Mouse (Mus musculus) stomach, embryonic 16.5 days (tissue): ENCODE data around the gene Map3k6. TPM values are rescaled to one million over a fixed set of nuclear protein-coding genes. Genes with fewer than 3 reads are reported as not detected.

ENCODE experiments used
- ATAC-seq: fragments of 200-750 bp; cut with Nextera tagmentation; 2 replicates; pipeline ENCODE4 v1.8.0; 2017; ENCODE audit warnings: moderate number of reproducible peaks, moderate TSS enrichment; ENCODE audit not compliant: insufficient read depth, low FRiP score
- H3K27ac ChIP-seq: fragments of 300-500 bp; sonication (generic); 2 replicates; pipeline ENCODE4 v1.5.1; 2014; ENCODE audit warnings: low read length
- H3K27me3 ChIP-seq: fragments of 300-500 bp; sonication (generic); 2 replicates; pipeline ENCODE4 v1.6.1; 2014; ENCODE audit warnings: low read length, control low read depth, mixed read lengths; ENCODE audit not compliant: control insufficient read depth, insufficient read depth
- H3K36me3 ChIP-seq: fragments of 300-500 bp; sonication (generic); 2 replicates; pipeline ENCODE4 v1.6.1; 2014; ENCODE audit warnings: low read length; ENCODE audit not compliant: control insufficient read depth, insufficient read depth
- H3K4me1 ChIP-seq: fragments of 300-500 bp; sonication (generic); 2 replicates; pipeline ENCODE4 v1.6.1; 2014; ENCODE audit warnings: low read length, control low read depth, mixed read lengths; ENCODE audit not compliant: control insufficient read depth, insufficient read depth
- H3K4me2 ChIP-seq: fragments of 300-500 bp; sonication (generic); 2 replicates; pipeline ENCODE4 v1.6.1; 2014; ENCODE audit warnings: low read depth, low read length, mixed read lengths
- H3K4me3 ChIP-seq: fragments of 300-500 bp; sonication (generic); replicated peaks from 2 replicates; pipeline ENCODE4 v1.5.1; 2014; ENCODE audit warnings: mild to moderate bottlenecking, low read length
- H3K9ac ChIP-seq: fragments of 300-500 bp; sonication (generic); 2 replicates; pipeline ENCODE4 v1.6.1; 2014; ENCODE audit warnings: low read length
- H3K9me3 ChIP-seq: fragments of 300-500 bp; sonication (generic); replicated peaks from 2 replicates; pipeline ENCODE4 v1.6.1; 2016; ENCODE audit warnings: low read length, control low read depth; ENCODE audit not compliant: control insufficient read depth
- WGBS: fragments of 180-500 bp; shearing (Covaris S2); extraction: QIAGEN DNeasy Blood & Tissue Kit; methylation state at CpG from one replicate; pipeline ENCODE4 v1.1.7; 2014; 5-methylcytosine and 5-hydroxymethylcytosine counted together
- polyA plus RNA-seq: library from polyadenylated mRNA; unstranded; fragments of >200 nt; fragmentation: Nextera tagmentation; extraction: Ambion mirVana; gene quantifications from 2 replicates; pipeline ENCODE4 v1.2.1, GENCODE M21; 2015

Gene Map3k6
- polyA plus RNA-seq, 1 experiment from 2014 or later: 17.1 TPM

DNA sequence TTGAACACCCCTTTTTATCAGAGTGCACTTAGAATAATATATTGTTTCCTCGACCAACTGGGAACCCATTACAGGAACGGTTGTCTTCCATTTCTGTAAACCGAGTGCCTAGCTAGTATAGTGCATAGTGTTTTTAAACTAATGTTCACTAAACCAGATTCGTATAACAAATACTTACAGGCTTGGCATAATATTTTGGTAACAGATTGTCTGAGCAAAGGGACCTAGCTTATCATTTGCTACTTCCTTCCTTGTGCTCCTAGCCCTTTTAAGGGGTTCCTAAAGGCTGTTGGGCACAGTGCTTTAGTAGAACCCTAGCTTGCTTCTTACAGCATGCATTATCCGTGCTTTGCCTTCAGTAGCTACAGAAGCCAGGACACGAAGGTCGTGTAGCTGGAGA lies 40.9 kb downstream of the Map3k6 start:
- Histone ChIP-seq H3K4me2 (no peak overlapping the region), H3K4me3 (no peak overlapping the region), H3K4me1 (peaks cover 23% of the 10 kb centered on the region), H3K9ac (peak overlapping the region; percentile 52), H3K9me3 (no peaks in the 10 kb centered on the region), H3K36me3 (no peaks in the 10 kb centered on the region), H3K27ac (peak overlapping the region; percentile 35; the same call in 1 of the 2 replicates), H3K27me3 (no peaks in the 10 kb centered on the region)
- WGBS: 31% methylated on average over 7 of the region's 7 CpGs
- ATAC-seq: no peak

GRCm38 (mm10) chr4:133281951-133282481 lies 41.4 kb downstream of the Map3k6 start:
- H3K9ac ChIP-seq: peak overlapping the region; percentile 52
- H3K27me3 ChIP-seq: no peaks in the 10 kb centered on the region
- no peaks in the 10 kb centered on the region for H3K9me3 ChIP-seq
- no peaks in the 10 kb centered on the region for H3K36me3 ChIP-seq
- no peak overlapping the region for H3K4me3 ChIP-seq
- no peak overlapping the region for H3K4me2 ChIP-seq
- 20% methylated on average over 5 of the region's 5 CpGs for WGBS
- H3K4me1 ChIP-seq: peaks cover 20% of the 10 kb centered on the region
- ATAC-seq: peak; percentile 12; the same call in 1 of the 2 replicates
- H3K27ac ChIP-seq: peak overlapping the region; percentile 35

DNA sequence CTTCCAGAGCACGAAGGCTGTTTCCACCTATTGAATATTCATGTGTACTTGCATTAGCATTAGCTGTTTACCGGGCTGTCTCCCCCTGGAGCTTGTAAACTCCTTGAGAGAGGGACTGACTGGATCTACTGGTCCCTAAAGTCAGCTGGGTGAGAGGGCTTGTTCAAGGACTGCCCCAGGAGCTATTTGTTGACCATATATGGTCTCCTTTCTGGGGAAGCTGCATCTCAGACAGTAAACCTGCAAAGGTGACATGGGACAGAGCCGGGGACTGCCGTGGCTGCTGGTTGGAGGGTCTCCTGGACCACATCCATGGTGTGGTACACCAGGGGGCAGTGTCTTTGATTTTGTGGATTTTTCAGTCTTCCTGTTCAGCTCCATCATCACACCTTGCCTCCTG lies 42.0 kb downstream of the Map3k6 start:
- no peak for ATAC-seq
- Histone ChIP-seq H3K27me3 (no peaks in the 10 kb centered on the region), H3K4me2 (no peak overlapping the region), H3K27ac (peak overlapping the region; percentile 35), H3K9ac (no peak overlapping the region), H3K9me3 (no peaks in the 10 kb centered on the region), H3K36me3 (no peaks in the 10 kb centered on the region), H3K4me1 (peaks cover 20% of the 10 kb centered on the region), H3K4me3 (no peak overlapping the region)
- 27% methylated on average over 4 of the region's 4 CpGs for WGBS

GRCm38 (mm10) chr4:133285299-133285698 lies 44.7 kb downstream of the Map3k6 start:
- no peak overlapping the region for H3K4me3 ChIP-seq
- no peak overlapping the region for H3K27ac ChIP-seq
- WGBS: 82% methylated on average over 3 of the region's 3 CpGs
- no peak overlapping the region for H3K9ac ChIP-seq
- H3K4me1 ChIP-seq: peaks cover 14% of the 10 kb centered on the region
- H3K36me3 ChIP-seq: no peaks in the 10 kb centered on the region
- no peaks in the 10 kb centered on the region for H3K27me3 ChIP-seq
- no peak overlapping the region for H3K4me2 ChIP-seq
- H3K9me3 ChIP-seq: no peaks in the 10 kb centered on the region
- ATAC-seq: no peak

DNA sequence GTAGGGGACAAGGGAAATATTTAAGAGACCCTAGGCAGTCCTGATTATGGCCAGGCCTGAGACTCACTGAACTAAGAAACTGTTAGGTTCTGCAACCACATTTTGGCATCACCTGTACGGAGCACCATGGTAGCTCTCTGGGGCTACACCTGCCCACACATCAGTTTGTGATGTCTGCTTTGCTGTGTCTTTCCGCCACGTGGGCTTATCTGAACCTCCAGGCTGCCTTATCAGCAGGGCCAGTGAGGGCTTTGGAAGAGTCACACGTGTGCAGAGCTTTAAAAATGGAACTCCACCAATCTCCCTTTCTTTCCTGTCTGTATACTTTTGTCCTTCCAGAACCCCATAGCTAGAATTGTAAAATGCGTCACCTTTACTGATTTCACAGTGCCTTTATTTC lies 45.3 kb downstream of the Map3k6 start:
- H3K4me1 ChIP-seq: peaks cover 14% of the 10 kb centered on the region
- H3K4me3 ChIP-seq: no peak overlapping the region
- no peak overlapping the region for H3K9ac ChIP-seq
- no peaks in the 10 kb centered on the region for H3K36me3 ChIP-seq
- no peak overlapping the region for H3K27ac ChIP-seq
- H3K27me3 ChIP-seq: no peaks in the 10 kb centered on the region
- no peak overlapping the region for H3K4me2 ChIP-seq
- ATAC-seq: no peak; the same call in 1 of the 2 replicates
- 61% methylated on average over 5 of the region's 5 CpGs for WGBS
- H3K9me3 ChIP-seq: no peaks in the 10 kb centered on the region

DNA sequence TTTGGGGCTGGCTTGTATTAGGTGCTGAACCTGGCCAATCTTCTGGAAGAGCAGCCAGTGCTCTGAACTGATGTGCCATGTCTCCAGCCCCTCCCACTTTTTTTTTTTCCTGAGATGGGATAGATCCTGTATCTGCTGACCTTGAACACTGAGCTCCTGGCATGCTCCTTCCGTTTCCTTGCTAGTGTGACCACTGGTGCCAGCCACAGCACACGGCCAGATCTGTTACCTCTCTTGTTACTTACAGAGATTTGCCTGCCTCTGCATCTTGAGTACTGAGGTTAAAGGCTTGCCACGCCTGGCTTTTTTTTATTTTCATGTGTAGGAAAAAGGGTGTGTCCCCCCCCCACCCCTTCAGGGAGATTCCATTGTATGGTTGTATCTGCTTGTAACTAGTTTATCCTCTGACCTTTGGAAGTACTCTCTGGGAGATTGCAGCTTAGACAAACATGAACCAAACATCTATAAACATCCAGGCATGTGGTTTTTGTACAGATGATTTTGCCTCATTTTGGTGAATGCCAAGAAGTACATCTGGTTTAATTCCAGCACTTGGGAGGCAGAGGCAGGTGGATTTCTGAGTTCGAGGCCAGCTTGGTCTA lies 46.0 kb downstream of the Map3k6 start:
- Histone ChIP-seq H3K36me3 (no peaks in the 10 kb centered on the region), H3K9me3 (no peaks in the 10 kb centered on the region), H3K9ac (no peak overlapping the region), H3K4me3 (no peak overlapping the region), H3K27me3 (no peaks in the 10 kb centered on the region), H3K4me1 (peaks cover 13% of the 10 kb centered on the region), H3K4me2 (no peak overlapping the region), H3K27ac (no peak overlapping the region)
- ATAC-seq: no peak
- 82% methylated on average over 4 of the region's 4 CpGs for WGBS

DNA sequence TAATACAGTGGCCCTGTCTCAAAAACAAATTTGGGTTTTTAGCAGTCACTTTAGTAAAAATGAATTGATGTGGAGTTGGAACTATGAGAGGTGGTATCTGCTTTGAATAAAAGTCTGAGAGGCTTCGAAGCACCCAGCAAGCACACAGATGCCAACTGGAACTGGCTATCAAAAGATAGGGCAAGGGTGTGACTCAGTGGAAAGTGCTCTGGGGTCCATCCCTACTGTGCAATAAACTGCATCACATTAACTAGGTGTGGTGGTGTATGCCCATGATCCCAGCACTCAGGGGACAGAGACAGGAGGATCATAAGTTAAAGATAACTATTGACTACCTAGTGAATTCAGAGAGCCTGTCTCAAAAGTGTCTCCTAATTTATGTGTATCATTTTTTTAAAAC lies 50.6 kb downstream of the Map3k6 start:
- Histone ChIP-seq H3K4me3 (no peak overlapping the region), H3K27me3 (no peaks in the 10 kb centered on the region), H3K9ac (no peak overlapping the region), H3K9me3 (no peaks in the 10 kb centered on the region), H3K36me3 (peaks cover 3% of the 10 kb centered on the region; the same call in 1 of the 2 replicates), H3K4me2 (no peak overlapping the region), H3K4me1 (peaks cover 11% of the 10 kb centered on the region), H3K27ac (no peak overlapping the region)
- WGBS: 90% methylated on average over 1 of the region's 1 CpGs
- no peak for ATAC-seq

DNA sequence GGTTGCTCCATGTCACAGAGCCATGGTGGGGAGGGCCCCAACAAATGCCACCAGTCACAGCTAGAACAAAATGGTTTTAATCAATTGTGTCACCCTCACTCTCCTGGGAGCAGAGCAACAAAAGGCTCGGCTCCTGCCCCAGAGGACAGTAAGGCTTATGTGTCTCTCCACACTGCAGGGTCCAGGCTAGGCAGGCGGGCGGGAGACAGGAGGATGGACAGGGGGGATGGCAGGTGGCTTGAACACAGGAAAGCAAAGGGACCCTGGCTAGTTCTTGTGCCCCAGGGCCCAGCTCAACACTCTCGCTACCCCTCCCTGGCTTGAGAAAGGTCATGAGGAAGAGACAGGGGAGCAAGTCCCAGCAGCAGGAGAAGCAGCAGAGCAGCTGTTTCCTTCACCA lies 51.8 kb downstream of the Map3k6 start:
- WGBS: 83% methylated on average over 4 of the region's 4 CpGs
- ATAC-seq: no peak
- Histone ChIP-seq H3K27ac (no peak overlapping the region), H3K4me1 (peaks cover 11% of the 10 kb centered on the region), H3K4me3 (no peak overlapping the region), H3K9ac (no peak overlapping the region), H3K27me3 (no peaks in the 10 kb centered on the region), H3K4me2 (no peak overlapping the region), H3K36me3 (peaks cover 4% of the 10 kb centered on the region; the same call in 1 of the 2 replicates), H3K9me3 (no peaks in the 10 kb centered on the region)

- Histone ChIP-seq H3K27ac (no peak overlapping the region; the same call in 1 of the 2 replicates), H3K27me3 (no peaks in the 10 kb centered on the region), H3K4me2 (no peak overlapping the region), H3K9ac (peak overlapping the region; percentile 42; the same call in 1 of the 2 replicates), H3K4me3 (no peak overlapping the region), H3K36me3 (peaks cover 4% of the 10 kb centered on the region; the same call in 1 of the 2 replicates), H3K9me3 (no peaks in the 10 kb centered on the region), H3K4me1 (peaks cover 17% of the 10 kb centered on the region)
- WGBS: 38% methylated on average over 24 of the region's 24 CpGs
- peak; percentile 68 for ATAC-seq
These were observed 52.6 kb downstream of the Map3k6 start for GRCm38 (mm10) chr4:133292901-133293843.
